Mouse (Mus musculus) gastrocnemius, postnatal 25 days (tissue): ENCODE data around the gene Pex14. TPM values are rescaled to one million over a fixed set of nuclear protein-coding genes. Genes with fewer than 3 reads are reported as not detected.
A peak's percentile ranks its signal among the peaks of the same experiment; 100 is the strongest.

Source experiments
- DNase-seq: peaks from one replicate; pipeline ENCODE4 v3.0.0; 2022
- total RNA-seq, 2 experiments: library from RNA; stranded (reverse); gene quantifications; 1 replicate in 1 of 2; 2 replicates in 1 of 2; pipeline ENCODE4 v1.2.3; 2021

Gene Pex14
- total RNA-seq, 2 experiments from 2014 or later = 17.5 to 18.8 TPM

GRCm38 (mm10) chr4:148985541-148986476 is 113.9 kb downstream of the Pex14 start:
- DNase-seq = no peak

- no peak for DNase-seq
These were observed 114.8 kb downstream of the Pex14 start for GRCm38 (mm10) chr4:148984701-148985540.

GRCm38 (mm10) chr4:148982274-148982673 is 117.4 kb downstream of the Pex14 start:
- no peak for DNase-seq

GRCm38 (mm10) chr4:148979837-148980236 is 119.8 kb downstream of the Pex14 start:
- no peak for DNase-seq

GRCm38 (mm10) chr4:148978926-148979325 is 120.8 kb downstream of the Pex14 start:
- no peak for DNase-seq

- no peak for DNase-seq
These were observed 121.3 kb downstream of the Pex14 start for GRCm38 (mm10) chr4:148978221-148978855.

- DNase-seq = no peak
These were observed 124.8 kb downstream of the Pex14 start for GRCm38 (mm10) chr4:148974833-148975232.

GRCm38 (mm10) chr4:148973387-148973786 is 126.3 kb downstream of the Pex14 start:
- DNase-seq = no peak

- DNase-seq = no peak
These were observed 127.0 kb downstream of the Pex14 start for GRCm38 (mm10) chr4:148972707-148973106.

GRCm38 (mm10) chr4:148971613-148972242 is 127.9 kb downstream of the Pex14 start:
- no peak for DNase-seq

GRCm38 (mm10) chr4:148970742-148971141 is 128.9 kb downstream of the Pex14 start:
- DNase-seq = no peak

GRCm38 (mm10) chr4:148969610-148970009 is 130.1 kb downstream of the Pex14 start:
- DNase-seq = no peak

GRCm38 (mm10) chr4:148968859-148969258 is 130.8 kb downstream of the Pex14 start:
- DNase-seq = no peak

GRCm38 (mm10) chr4:148966132-148966531 is 133.5 kb downstream of the Pex14 start:
- DNase-seq = no peak

- no peak for DNase-seq
These were observed 134.9 kb downstream of the Pex14 start for GRCm38 (mm10) chr4:148964541-148965310.

GRCm38 (mm10) chr4:148962096-148962495 is 137.6 kb downstream of the Pex14 start:
- no peak for DNase-seq

- no peak for DNase-seq
These were observed 138.6 kb downstream of the Pex14 start for GRCm38 (mm10) chr4:148961081-148961480.

GRCm38 (mm10) chr4:148960011-148960410 is 139.7 kb downstream of the Pex14 start:
- DNase-seq = no peak

GRCm38 (mm10) chr4:148955131-148955813 is 144.4 kb downstream of the Pex14 start:
- peak; percentile 76 for DNase-seq
